Mouse (Mus musculus) hindbrain, embryonic 11.5 days (tissue): Measurements from ENCODE around the gene Pilrb2. TPM values are rescaled to one million over a fixed set of nuclear protein-coding genes. Genes with fewer than 3 reads are reported as not detected.

Experiments
- polyA plus RNA-seq: library from polyadenylated mRNA; unstranded; fragments of >200 nt; fragmentation: Nextera tagmentation; extraction: Ambion mirVana; gene quantifications from 2 replicates; pipeline ENCODE4 v1.2.1, GENCODE M21; 2014

The Pilrb2 gene
- polyA plus RNA-seq, 1 experiment from 2014 or later, result not detected

Other genes starting within 250 kb of the Pilrb2 start
- 0.15 and 0.27 TPM in 2 replicates for gene Fbxo24, start 242.8 kb downstream of the Pilrb2 start, polyA plus RNA-seq
- 25.9 and 28.5 TPM in 2 replicates for gene Lrch4, start 242.7 kb downstream of the Pilrb2 start, polyA plus RNA-seq
- gene Gm20605, start 242.6 kb downstream of the Pilrb2 start, polyA plus RNA-seq, result 5.0 and 6.3 TPM in 2 replicates
- 7.1 TPM in 2 replicates for gene Sap25, start 230.5 kb downstream of the Pilrb2 start, polyA plus RNA-seq
- gene Irs3, start 226.1 kb downstream of the Pilrb2 start, polyA plus RNA-seq, result 0.22 and 0.38 TPM in 2 replicates
- gene Agfg2, start 187.1 kb downstream of the Pilrb2 start, polyA plus RNA-seq, result 13.7 TPM in 2 replicates
- 2.9 and 5.3 TPM in 2 replicates for gene Nyap1, start 130.2 kb downstream of the Pilrb2 start, polyA plus RNA-seq
- 56.4 and 64.0 TPM in 2 replicates for gene Tsc22d4, start 126.1 kb downstream of the Pilrb2 start, polyA plus RNA-seq
- gene Ppp1r35, start 93.0 kb downstream of the Pilrb2 start, polyA plus RNA-seq, result 64.9 and 78.4 TPM in 2 replicates
- gene Mepce, start 84.2 kb downstream of the Pilrb2 start, polyA plus RNA-seq, result 9.9 and 14.9 TPM in 2 replicates
- gene Zcwpw1, start 84.0 kb downstream of the Pilrb2 start, polyA plus RNA-seq, result 13.5 and 17.2 TPM in 2 replicates
- gene Pilra, start 35.5 kb downstream of the Pilrb2 start, polyA plus RNA-seq, result 0.22 and 0.97 TPM in 2 replicates
- not detected in 2 replicates for gene Pilrb1, start 13.7 kb downstream of the Pilrb2 start, polyA plus RNA-seq
- gene Cyp3a13, start 49.8 kb upstream of the Pilrb2 start, polyA plus RNA-seq, result not detected in 2 replicates
- 0.17 and 0.23 TPM in 2 replicates for gene Gjc3, start 91.3 kb upstream of the Pilrb2 start, polyA plus RNA-seq
- not detected in 2 replicates for gene Azgp1, start 109.7 kb upstream of the Pilrb2 start, polyA plus RNA-seq
- gene Smok3a, start 149.4 kb upstream of the Pilrb2 start, polyA plus RNA-seq, result not detected in 2 replicates
- not detected in 2 replicates for gene Smok3b, start 149.6 kb upstream of the Pilrb2 start, polyA plus RNA-seq
- not detected in 2 replicates for gene Smok3c, start 181.4 kb upstream of the Pilrb2 start, polyA plus RNA-seq
- 32.5 and 39.4 TPM in 2 replicates for gene Zkscan1, start 213.3 kb upstream of the Pilrb2 start, polyA plus RNA-seq
- gene Zscan21, start 245.1 kb upstream of the Pilrb2 start, polyA plus RNA-seq, result 110 and 124 TPM in 2 replicates